In genomic region chr2:44474653-44475052, GRCm38 (mm10) we compare ENCODE assay signal across 11 mouse cellular contexts.
DNase-seq lines count a peak whose midpoint lies in the region; ATAC-seq lines count a peak whose summit lies in the region.
"Had no signal": no experiment of that assay in that cellular context is flagged by ENCODE, and none has a peak within 500 bp of the region (broad histone marks: within the 10 kb centered on the region; RNA-seq: fewer than 3 reads in every experiment).

No protein-coding gene starts in this region.

- H3K4me1 ChIP-seq in forebrain, embryonic 12.5 days: no peaks in the 10 kb centered on the region
- no peaks in the 10 kb centered on the region for H3K4me1 ChIP-seq in forebrain, embryonic 10.5 days
- no peaks in the 10 kb centered on the region for H3K4me1 ChIP-seq in hindbrain, embryonic 14.5 days (replicated peaks; ENCODE audit: control insufficient read depth, insufficient read depth, low read length)

- H3K27ac ChIP-seq in forebrain, embryonic 12.5 days: no peak overlapping the region
- no peak overlapping the region for H3K27ac ChIP-seq in forebrain, embryonic 10.5 days
- H3K27ac ChIP-seq in hindbrain, embryonic 14.5 days: no peak overlapping the region

- H3K9me3 ChIP-seq in forebrain, embryonic 12.5 days: no peaks in the 10 kb centered on the region
- no peaks in the 10 kb centered on the region for H3K9me3 ChIP-seq in forebrain, embryonic 10.5 days
- no peaks in the 10 kb centered on the region for H3K9me3 ChIP-seq in hindbrain, embryonic 14.5 days (ENCODE audit: control insufficient read depth, low read length)

- H3K9ac ChIP-seq in forebrain, embryonic 12.5 days: no peak overlapping the region
- no peak overlapping the region for H3K9ac ChIP-seq in hindbrain, embryonic 14.5 days

- H3K27me3 ChIP-seq in forebrain, embryonic 12.5 days: no peaks in the 10 kb centered on the region
- H3K27me3 ChIP-seq in forebrain, embryonic 10.5 days (ENCODE audit: poor library complexity, severe bottlenecking): no peaks in the 10 kb centered on the region
- no peaks in the 10 kb centered on the region for H3K27me3 ChIP-seq in hindbrain, embryonic 14.5 days (ENCODE audit: control insufficient read depth, insufficient read depth, low read length)

- 0 out of 2 replicates have a peak, but pooled peaks have one; percentile 23 for ATAC-seq in forebrain, embryonic 12.5 days (ENCODE audit: low FRiP score)
- no peak for ATAC-seq in hindbrain, embryonic 14.5 days (ENCODE audit: low FRiP score)
- ATAC-seq in megakaryocyte-erythroid progenitor cell, adult 5-6 weeks (replicated peaks; ENCODE audit: low FRiP score, low TSS enrichment, poor library complexity, severe bottlenecking): no peak

- no peak overlapping the region for H3K4me3 ChIP-seq in forebrain, embryonic 12.5 days (replicated peaks)
- H3K4me3 ChIP-seq in forebrain, embryonic 10.5 days: no peak overlapping the region
- no peak overlapping the region for H3K4me3 ChIP-seq in hindbrain, embryonic 14.5 days (replicated peaks; ENCODE audit: low read length)

- 3% methylated on average over 3 of the region's 3 CpGs for WGBS in forebrain, embryonic 12.5 days
- WGBS in forebrain, embryonic 10.5 days: 7% methylated on average over 3 of the region's 3 CpGs
- WGBS in hindbrain, embryonic 14.5 days: 6% methylated on average over 3 of the region's 3 CpGs

- H3K36me3 ChIP-seq in forebrain, embryonic 12.5 days (replicated peaks): no peaks in the 10 kb centered on the region
- no peaks in the 10 kb centered on the region for H3K36me3 ChIP-seq in forebrain, embryonic 10.5 days (replicated peaks)
- no peaks in the 10 kb centered on the region for H3K36me3 ChIP-seq in hindbrain, embryonic 14.5 days (replicated peaks; ENCODE audit: control insufficient read depth, insufficient read depth)

- H3K4me2 ChIP-seq in forebrain, embryonic 12.5 days: no peak overlapping the region
- H3K4me2 ChIP-seq in hindbrain, embryonic 14.5 days (replicated peaks): no peak overlapping the region
- H3K4me2 ChIP-seq: heart, embryonic 11.5 days had no signal

- DNase-seq in forebrain, embryonic 10.5 days (ENCODE audit: extremely low spot score, low spot score): no peak
- peak; percentile 14 for DNase-seq in 416B (ENCODE audit: low read depth)
- DNase-seq in embryo, embryonic 10.5 days (ENCODE audit: low spot score): peak; percentile 66
- peak; percentile 44 for DNase-seq in hindbrain, embryonic 14.5 days (ENCODE audit: low spot score)
- no peak for DNase-seq in gastrocnemius, postnatal 4 days (ENCODE audit: low spot score in 2 of 2)
- no peak for DNase-seq in spleen, adult 12 weeks (ENCODE audit: low spot score)
- DNase-seq: B cell, adult 2 months; cerebellum, postnatal 36 days had no signal

Comparison
In these comparisons a context has a peak if more than half of its experiments do, and no peak if none do; other contexts are left out.
1. DNase-seq: peak in 416B (single experiment), embryo, embryonic 10.5 days (single experiment) and hindbrain, embryonic 14.5 days (single experiment); none in forebrain, embryonic 10.5 days (single experiment), gastrocnemius, postnatal 4 days (0 of 2) and spleen, adult 12 weeks (single experiment).